Mouse (Mus musculus): ENCODE measurements at regions not wholly inside any gene's neighbourhood (a gene's known extent, or its start where the extent isn't known, plus 50 kb on each side); places are given as distances from the start of the nearest gene placed in this dataset. TPM values are rescaled to one million over a fixed set of nuclear protein-coding genes. Genes with fewer than 3 reads are reported as not detected.
"Not testable (repeated sequence)": the region's sequence is repeated elsewhere in the genome, so short reads cannot be mapped to it uniquely, and the experiment has no call there.

DNA sequence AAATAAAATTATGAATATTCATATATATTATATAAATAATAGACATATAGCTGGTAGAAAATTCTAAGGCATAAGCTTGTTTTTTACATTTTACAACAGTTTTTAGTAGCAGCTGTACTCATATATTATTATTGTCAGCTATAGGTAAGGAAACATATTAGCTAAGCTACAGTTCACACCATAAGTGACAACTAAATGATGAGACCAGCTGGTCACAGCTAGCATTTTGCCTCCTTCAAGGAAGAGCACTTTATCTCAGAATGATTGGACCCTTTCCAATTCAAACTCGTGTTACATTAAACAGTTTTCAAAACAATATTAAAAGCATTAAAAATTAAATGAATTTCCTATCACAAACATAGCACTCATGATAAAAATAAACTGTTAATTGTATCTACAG is 157.3 kb upstream of the Klhl1 start:
- Histone ChIP-seq H3K9ac (no peak overlapping the region), H3K4me1 (no peaks in the 10 kb centered on the region), H3K27me3 (replicated peaks) (no peaks in the 10 kb centered on the region), H3K4me2 (no peak overlapping the region), H3K36me3 (replicated peaks) (no peaks in the 10 kb centered on the region), H3K4me3 (no peak overlapping the region), H3K9me3 (no peaks in the 10 kb centered on the region), H3K27ac (no peak overlapping the region)
- ATAC-seq (replicated peaks), result no peak
- 81% methylated on average over 1 of the region's 1 CpGs for WGBS

DNA sequence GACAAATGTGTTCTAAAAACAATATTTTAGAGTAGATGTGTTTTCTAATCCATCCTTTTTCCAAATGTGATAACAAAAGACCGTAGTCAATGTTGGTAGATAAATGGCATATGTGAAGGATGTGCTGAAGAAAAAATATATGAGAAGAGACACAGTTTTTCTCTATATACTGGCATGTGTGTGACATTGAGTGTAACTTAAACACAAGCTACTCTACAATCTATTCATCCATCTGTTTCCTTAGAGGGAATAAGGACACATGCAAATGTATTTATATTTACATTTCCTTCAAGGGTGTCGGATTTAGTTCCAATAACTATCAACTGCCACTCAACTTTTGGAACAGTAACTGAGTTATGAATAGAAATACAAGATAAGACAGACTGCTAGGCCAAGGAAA is 149.7 kb upstream of the Klhl1 start:
- no peak overlapping the region for H3K27ac ChIP-seq
- ATAC-seq (replicated peaks), result no peak
- H3K4me3 ChIP-seq, result no peak overlapping the region
- H3K27me3 ChIP-seq (replicated peaks), result no peaks in the 10 kb centered on the region
- H3K9ac ChIP-seq, result no peak overlapping the region
- no peaks in the 10 kb centered on the region for H3K9me3 ChIP-seq
- no peak overlapping the region for H3K4me2 ChIP-seq
- H3K4me1 ChIP-seq, result no peaks in the 10 kb centered on the region
- 87% methylated on average over 2 of the region's 2 CpGs for WGBS
- no peaks in the 10 kb centered on the region for H3K36me3 ChIP-seq (replicated peaks)

DNA sequence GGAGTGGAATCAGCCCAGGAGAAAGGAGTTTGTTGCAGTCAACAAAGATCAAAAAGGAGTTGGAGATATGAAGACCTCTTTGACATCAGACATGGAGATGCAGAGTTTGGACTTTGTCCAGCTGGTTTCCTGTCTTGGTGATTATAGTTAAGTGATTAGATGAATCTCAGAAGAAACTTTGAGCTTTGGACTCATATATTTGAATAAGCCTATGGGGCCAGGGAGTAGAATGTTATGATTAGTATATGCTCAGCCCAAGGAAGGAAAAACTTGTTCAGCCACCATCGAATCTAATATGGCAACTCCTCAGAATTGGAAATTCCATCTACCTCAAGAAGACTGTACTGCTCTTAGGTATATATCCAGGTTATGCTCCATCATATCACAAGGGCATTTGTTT is 137.6 kb upstream of the Klhl1 start:
- Histone ChIP-seq H3K9me3 (no peaks in the 10 kb centered on the region), H3K4me3 (no peak overlapping the region), H3K9ac (no peak overlapping the region), H3K4me1 (no peaks in the 10 kb centered on the region), H3K27me3 (replicated peaks) (no peaks in the 10 kb centered on the region), H3K36me3 (replicated peaks) (no peaks in the 10 kb centered on the region), H3K27ac (no peak overlapping the region), H3K4me2 (no peak overlapping the region)
- WGBS, result 98% methylated on average over 1 of the region's 1 CpGs
- ATAC-seq (replicated peaks), result no peak

GRCm38 (mm10) chr14:96630291-96630690 is 111.4 kb upstream of the Klhl1 start:
- Histone ChIP-seq H3K4me2 (no peak overlapping the region), H3K4me1 (no peaks in the 10 kb centered on the region), H3K36me3 (replicated peaks) (no peaks in the 10 kb centered on the region), H3K27me3 (replicated peaks) (no peaks in the 10 kb centered on the region), H3K9ac (no peak overlapping the region), H3K27ac (no peak overlapping the region), H3K9me3 (no peaks in the 10 kb centered on the region), H3K4me3 (no peak overlapping the region)
- 87% methylated on average over 2 of the region's 2 CpGs for WGBS
- no peak for ATAC-seq (replicated peaks)

- 77% methylated on average over 4 of the region's 4 CpGs for WGBS
- Histone ChIP-seq H3K9ac (no peak overlapping the region), H3K9me3 (no peaks in the 10 kb centered on the region), H3K4me3 (no peak overlapping the region), H3K27ac (no peak overlapping the region), H3K27me3 (replicated peaks) (no peaks in the 10 kb centered on the region), H3K4me2 (no peak overlapping the region), H3K4me1 (no peaks in the 10 kb centered on the region), H3K36me3 (replicated peaks) (no peaks in the 10 kb centered on the region)
- ATAC-seq (replicated peaks), result no peak
These were observed 87.8 kb upstream of the Klhl1 start for GRCm38 (mm10) chr14:96606736-96607135.

DNA sequence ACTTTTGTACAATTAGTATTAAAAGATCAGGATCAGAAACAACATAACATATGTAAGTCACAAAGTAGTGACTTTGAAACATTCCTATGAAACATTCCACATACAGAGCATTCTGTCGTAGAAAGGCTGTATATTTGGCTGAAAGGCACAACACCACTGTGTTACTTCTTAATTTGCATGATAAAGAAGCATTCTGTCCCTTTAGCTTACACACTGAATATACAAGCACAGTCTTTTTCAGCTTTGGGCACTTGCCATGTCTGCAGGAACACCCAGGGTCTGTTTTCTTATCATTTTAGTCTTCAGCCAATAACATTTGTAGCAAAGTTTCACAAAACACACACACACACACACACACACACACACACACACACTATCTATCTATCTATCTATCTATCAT is 82.2 kb upstream of the Klhl1 start:
- H3K4me3 ChIP-seq; H3K9ac ChIP-seq; H3K36me3 ChIP-seq (replicated peaks); H3K27ac ChIP-seq; H3K9me3 ChIP-seq; H3K4me2 ChIP-seq; ATAC-seq (replicated peaks); H3K4me1 ChIP-seq; H3K27me3 ChIP-seq (replicated peaks): not testable (repeated sequence)
- WGBS, result 23% methylated on average over 1 of the region's 1 CpGs

GRCm38 (mm10) chr14:96592051-96592450 is 73.1 kb upstream of the Klhl1 start:
- Histone ChIP-seq H3K9ac (no peak overlapping the region), H3K36me3 (replicated peaks) (no peaks in the 10 kb centered on the region), H3K4me3 (no peak overlapping the region), H3K9me3 (no peaks in the 10 kb centered on the region), H3K27ac (no peak overlapping the region), H3K4me2 (no peak overlapping the region), H3K27me3 (replicated peaks) (no peaks in the 10 kb centered on the region), H3K4me1 (no peaks in the 10 kb centered on the region)
- ATAC-seq (replicated peaks), result no peak

Small RNA genes lying in the stretch of these regions (microRNA-seq; reads per million reads assigned to microRNA genes)
- not detected for gene Gm27441

Measured in midbrain, embryonic 15.5 days (tissue).